Mouse (Mus musculus): Measurements from ENCODE around the gene Snrpc.

Gene Snrpc

GRCm38 (mm10) chr17:27819971-27820567, 17.9 kb upstream of the Snrpc start:
- no peak for DNase-seq

DNA sequence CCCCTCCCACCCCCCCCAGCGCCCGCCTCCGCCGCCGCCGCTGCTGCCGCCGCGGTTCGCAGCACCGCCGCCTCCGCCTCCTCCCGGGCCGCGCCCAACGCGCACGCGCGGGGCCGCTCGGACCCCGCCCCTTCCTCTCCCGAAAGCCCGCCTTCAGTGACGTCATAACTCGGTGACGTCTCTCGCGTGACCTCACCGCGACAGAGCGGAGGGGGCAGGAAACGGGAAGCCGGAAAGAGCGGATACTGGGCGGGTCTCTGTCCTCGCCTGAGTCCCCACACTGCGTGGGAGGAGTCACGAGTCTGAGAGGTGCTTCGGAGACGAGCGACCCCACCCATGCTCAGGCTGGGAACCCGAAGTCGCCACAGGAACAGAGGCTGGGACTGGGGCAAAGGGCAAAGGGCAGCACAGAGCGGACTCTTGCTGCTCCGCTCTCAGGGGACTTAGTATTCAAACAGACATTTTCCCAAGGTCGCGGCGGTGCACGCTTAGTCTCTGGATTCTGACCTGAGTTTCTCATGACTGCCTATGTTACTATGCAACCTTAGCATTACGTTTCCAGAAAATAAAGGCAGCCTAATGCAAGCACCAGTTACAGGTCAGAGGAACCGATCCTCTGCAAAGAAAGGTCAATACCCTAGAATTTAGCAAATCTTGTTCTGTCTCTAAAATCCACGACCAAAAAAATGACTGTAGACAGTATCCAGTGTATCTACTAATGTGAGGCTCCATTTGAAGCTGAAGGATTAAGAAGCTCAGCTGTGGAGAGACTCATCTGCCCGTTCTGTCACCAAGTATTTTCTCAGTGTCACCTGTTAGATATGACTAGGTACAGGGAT, 17.2 kb upstream of the Snrpc start, which contains the start of gene D17Wsu92e:
Gene D17Wsu92e (minus strand): TSS at position 81 of the 839 bp plus-strand sequence.
- peak; percentile 99 for DNase-seq

GRCm38 (mm10) chr17:27821407-27822338, 16.3 kb upstream of the Snrpc start:
- DNase-seq = no peak

DNA sequence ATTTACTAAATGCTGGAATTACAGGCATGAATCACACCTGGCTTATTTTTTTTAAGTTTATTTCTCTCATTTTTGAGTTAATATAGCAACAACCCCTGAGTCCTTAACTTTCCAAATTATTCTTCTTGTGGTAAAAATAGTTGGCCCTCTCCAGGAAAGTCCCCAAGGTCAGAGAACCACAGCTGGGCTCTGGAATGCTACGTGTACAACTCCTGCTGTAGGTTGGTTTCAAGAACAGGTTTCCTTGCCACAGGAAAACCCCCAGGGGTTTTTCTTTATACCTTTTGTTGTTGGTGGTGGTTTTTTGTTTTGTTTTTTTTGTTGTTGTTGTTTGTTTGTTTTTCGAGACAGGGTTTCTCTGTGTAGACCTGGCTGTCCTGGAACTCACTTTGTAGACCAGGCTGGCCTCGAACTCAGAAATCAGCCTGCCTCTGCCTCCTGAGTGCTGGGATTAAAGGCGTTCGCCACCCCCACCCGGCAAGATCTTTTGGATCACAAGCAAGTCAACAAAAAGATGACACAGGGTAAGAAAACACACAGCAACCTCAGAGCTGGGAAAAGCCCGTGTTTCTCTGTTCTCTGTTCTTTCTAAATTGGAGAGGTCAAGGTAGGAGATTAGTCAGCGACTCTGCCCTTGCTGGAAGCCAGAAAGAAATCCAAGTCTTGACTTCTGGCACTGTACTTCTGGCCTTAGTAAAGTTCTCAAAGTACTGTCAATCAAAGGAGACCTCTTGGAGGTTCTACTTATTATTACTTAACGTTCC, 14.6 kb upstream of the Snrpc start:
- DNase-seq = no peak

DNA sequence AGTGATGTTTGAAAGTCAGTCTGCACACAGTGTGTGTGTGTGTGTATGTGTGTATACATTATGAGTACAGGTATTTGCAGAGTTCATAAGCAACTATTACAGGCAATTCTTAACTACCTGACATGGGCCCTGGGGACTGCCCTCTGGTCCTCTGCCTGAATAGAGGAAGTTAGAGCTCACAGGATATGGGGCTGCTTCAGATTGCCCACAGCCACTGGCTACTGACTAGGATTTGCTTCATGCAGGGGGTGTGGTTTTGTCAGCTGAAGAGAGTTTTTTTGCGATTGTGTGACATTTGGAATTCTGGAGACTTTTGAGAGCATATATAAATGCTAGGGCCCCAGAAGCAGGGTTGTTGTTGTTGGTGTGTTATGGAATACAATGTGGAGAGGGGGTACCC, 13.0 kb upstream of the Snrpc start:
- no peak for DNase-seq

- no peak for DNase-seq
These were observed 12.4 kb upstream of the Snrpc start for GRCm38 (mm10) chr17:27825539-27825938.

DNA sequence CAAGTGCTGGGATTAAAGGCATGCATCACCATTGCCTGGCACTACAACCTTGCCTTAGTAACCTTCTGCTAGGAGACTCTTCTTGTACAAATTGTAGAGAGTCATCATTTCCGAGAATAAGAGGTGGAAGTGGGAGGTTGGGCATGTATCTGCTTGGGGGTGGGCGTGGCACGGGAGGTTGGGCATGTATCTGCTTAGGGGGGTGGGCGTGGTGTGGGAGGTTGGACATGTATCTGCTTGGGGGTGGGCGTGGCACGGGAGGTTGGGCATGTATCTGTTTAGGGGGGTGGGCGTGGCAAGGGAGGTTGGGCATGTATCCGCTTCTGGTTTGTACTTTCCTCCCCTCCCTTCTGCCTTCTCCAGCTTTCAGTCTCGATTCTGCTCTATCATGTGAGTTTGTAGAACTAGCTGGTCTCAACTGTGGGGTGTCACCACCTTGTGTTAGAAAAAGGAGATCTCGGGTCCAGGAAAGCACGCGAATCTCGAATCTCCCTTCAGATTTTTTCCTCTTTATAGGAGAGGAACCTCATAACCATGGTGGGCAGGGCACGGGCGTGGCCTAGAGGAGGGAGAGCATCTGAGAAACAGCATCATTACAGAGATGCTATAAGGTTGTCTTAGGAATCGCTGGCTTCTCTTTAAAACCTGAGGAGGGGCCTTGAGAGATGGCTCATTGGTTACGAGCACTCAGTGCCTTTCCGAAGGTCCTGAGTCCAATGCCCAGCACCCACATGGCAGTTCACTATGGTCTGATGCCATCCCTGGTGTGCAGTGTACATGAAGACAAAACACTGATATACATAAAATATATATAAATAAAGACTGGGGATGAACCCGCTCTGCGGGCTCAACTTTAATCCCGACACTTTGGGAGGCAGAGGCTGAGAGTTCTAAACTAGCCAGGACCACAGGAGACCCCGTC, 11.7 kb upstream of the Snrpc start:
- DNase-seq = peak; percentile 68

DNA sequence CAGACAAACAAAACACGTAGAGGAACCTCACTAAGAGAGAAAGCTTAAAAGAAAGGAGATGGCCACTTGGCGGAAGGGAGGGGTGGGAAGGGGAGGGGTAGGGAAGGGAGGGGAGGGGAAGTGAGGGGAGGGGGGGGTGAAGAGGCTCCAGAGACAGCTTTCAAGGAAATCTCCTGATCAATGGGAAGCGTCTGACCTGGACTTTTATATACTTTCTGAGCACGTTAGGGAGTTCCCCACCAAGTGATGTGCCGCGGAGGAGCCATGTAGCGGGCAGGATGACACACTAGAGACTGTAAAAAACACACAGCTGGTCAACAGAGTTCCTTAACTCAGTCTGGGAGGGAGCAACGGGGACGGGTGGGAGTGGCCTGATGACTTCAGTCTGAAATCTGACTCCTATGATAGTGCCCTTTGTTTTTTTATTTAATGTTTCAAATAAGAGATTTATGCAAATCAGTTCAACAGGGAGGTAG, 11.0 kb upstream of the Snrpc start:
- peak; percentile 24 for DNase-seq

DNA sequence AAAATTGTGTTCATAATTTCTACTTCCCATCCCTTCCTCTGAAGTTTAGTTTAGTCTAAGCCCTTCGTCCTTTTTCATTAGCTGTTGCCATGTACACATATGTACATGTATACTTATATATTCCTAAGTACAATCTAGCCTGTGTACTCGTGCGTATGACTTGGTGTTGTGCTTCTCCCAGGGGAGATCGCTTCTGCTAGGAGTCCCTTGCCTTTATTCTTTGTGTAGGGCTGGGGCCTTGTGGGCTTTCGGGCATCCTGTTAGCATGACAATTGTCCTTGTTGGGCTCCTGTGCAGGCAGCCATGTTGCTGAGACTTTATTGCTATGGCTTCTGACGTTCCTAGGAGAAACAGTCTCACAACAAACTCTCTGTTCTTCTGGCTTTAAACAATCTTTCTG, 10.4 kb upstream of the Snrpc start:
- DNase-seq = no peak

DNA sequence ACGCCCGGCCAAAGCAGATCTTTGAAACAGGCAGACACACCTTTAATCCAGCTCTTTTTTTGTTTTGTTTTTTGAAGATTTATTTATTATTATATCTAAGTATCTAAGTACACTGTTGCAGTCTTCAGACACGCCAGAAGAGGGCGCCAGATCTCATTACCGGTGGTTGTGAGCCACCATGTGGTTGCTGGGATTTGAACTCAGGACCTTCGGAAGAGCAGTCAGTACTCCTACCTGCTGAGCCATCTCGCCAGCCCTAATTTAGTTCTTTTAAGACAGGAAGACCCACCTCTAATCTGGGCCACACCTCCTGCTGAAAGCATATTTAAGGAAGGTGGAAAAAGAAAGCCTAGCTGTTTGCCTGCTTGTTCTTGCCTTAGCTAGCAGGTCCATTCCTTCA, 7.5 kb upstream of the Snrpc start:
- DNase-seq = no peak

GRCm38 (mm10) chr17:27839469-27840252, 1.7 kb downstream of the Snrpc start:
- peak; percentile 98 for DNase-seq

DNA sequence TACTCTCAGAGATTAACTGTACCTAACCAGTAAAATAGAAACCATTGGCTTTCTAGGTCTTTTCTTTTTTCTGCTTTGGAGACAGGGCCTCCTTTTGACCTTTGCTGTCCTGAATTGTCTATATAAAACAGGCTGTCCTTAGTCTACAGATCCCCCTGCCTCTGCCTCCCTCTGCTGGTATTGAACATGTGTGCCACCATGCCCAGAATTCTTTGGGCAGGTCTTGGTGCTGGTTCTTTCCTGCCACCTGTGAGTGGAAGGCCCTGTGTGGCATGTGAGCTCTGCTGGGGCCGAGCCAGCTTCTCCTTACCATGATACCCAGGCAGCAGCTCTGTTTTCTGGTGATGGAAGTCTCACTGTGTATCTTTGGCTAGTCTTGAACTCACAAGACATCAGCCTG, 10.4 kb downstream of the Snrpc start:
- no peak for DNase-seq

- no peak for DNase-seq
These were observed 13.1 kb downstream of the Snrpc start for GRCm38 (mm10) chr17:27851076-27851475.

DNA sequence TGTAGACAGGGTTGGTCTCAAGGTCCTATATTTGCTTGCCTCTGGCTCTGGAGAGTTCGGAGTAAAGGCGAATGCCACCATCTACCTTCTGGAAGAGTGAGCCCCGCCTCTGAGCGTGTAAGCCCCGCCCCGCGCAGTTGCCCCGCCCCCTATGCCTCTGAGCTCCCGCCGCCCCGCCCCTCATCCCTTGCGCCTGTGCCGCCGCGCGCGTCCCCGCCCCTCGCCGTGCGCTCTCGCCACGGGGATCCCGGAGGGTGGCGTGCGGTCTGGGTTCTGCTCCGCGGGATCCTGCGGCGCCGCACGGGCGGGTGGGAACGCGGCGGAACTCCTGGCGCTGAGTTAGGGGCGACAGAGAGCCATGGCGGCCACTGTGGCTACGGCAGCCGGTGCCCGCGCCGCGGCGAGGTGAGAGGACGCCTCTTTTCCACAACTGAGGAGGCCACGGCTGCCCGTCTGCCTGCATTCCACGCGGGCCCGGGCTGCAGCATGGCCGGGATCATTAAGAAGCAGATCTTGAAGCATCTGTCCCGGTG, 18.4 kb downstream of the Snrpc start, which contains the start of gene Uhrf1bp1:
Gene Uhrf1bp1 (plus strand): TSS at position 177 of the 533 bp plus-strand sequence.
- peak; percentile 90 for DNase-seq

DNA sequence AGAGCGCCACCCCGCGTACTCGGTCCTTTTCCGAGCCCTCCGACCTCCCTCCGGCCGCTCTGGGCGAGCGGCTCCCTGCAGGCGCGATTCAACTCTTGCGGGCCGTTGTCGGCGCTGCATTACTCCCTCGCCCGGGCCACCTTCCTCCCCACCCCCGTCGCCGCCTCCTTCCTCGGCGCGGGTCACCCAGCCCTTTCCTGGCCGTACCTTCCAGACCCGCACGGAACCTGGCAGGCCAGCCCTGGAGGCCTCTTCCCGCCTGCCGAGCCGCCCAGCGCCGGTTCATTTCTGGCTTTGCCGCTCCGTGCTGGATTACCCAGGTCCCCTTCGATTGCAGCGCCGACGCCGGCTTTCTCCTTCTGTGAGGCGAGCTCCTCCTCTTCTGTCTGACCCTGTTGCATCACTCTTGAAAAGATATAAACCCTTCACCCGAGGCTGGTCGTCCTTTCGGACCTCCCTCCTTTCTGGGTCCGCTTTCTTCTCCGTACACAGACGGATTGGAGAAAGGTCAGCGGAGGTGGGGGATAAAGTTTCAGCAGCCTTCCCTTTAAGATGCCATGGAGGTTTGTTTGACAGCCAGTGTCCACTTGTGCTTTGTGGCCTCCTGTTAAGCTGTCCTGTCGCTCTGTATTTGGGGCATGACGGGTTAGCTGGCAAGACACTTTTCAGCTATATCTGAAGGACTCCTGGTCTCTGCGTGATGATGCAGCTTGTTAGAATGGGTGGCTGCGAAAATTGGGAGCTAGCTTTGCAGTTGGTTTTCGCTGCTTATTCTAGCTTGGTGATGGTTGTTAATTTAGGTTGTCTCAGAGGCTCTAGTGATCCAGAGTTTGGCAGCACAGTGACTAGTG, 19.1 kb downstream of the Snrpc start:
- DNase-seq = peak; percentile 68

- no peak for DNase-seq
These were observed 19.9 kb downstream of the Snrpc start for GRCm38 (mm10) chr17:27857649-27858475.

GRCm38 (mm10) chr17:27859131-27859530, 21.2 kb downstream of the Snrpc start:
- no peak for DNase-seq

DNA sequence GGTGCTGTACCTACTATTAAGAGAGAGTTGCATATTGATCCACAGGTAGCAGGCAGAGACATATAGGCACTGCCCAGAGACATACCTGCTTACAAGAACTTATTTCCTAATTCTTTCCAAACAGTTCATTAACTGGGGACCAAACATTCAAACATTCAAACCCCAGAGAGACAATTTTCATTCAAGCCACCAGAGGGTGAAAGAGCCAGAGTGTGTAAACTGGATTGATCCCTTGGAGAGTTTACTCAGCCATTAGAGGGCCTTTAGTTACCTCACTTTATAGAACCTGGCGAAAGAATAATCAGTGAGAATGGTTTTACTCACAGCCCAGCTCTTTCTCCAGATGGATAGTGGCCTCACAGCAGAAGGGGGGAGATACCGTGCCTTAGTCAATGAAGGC, 27.5 kb downstream of the Snrpc start:
- DNase-seq = no peak

Measured in retina, postnatal 1 day (tissue).